Mouse (Mus musculus): ENCODE results near the gene Mt2.

DNA sequence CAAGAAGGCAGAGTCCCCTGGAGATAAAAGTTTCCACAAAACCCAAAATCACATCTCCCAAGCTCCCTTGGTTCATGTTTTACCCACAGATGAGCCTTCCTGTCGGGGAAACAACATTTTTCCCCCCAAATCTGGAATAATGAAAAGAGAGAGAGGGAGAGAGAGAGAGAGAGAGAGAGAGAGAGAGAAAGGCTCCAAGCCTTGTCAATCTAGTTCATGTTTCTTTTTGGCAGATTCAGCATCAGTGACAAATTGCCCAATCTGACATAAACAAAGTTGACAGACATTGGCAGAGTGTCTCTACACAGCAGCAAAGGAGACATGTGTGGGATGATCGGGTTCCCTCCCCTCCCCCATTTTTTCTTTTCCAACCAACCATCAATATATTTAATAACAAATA is 35.0 kb downstream of the Mt2 start:
- TF ChIP-seq CTCF (IDR thresholded peaks at IDR 0.05; ENCODE audit: low read depth) (no peak), EP300 (IDR thresholded peaks at IDR 0.05; ENCODE audit: low read depth) (no peak)
